Mouse (Mus musculus) heart, embryonic 11.5 days (tissue): ENCODE measurements around the gene Ctnnd2. TPM values are rescaled to one million over a fixed set of nuclear protein-coding genes. Genes with fewer than 3 reads are reported as not detected.

Source experiments
- ATAC-seq: fragments of 200-750 bp; cut with Nextera tagmentation; replicated peaks from 2 replicates; pipeline ENCODE4 v1.8.0; 2017; ENCODE audit warnings: moderate library complexity; ENCODE audit not compliant: insufficient number of reproducible peaks, low FRiP score, low TSS enrichment
- H3K27ac ChIP-seq: fragments of 300-500 bp; sonication (generic); 2 replicates; pipeline ENCODE4 v1.5.1; 2014; ENCODE audit warnings: mild to moderate bottlenecking, low read depth, low read length
- H3K27me3 ChIP-seq: fragments of 300-500 bp; sonication (generic); 2 replicates; pipeline ENCODE4 v1.6.1; 2014; ENCODE audit warnings: mild to moderate bottlenecking, low read length, mixed read lengths; ENCODE audit not compliant: control insufficient read depth, insufficient read depth
- H3K36me3 ChIP-seq: fragments of 300-500 bp; sonication (generic); 2 replicates; pipeline ENCODE4 v1.6.1; 2014; ENCODE audit warnings: mild to moderate bottlenecking, low read length, moderate library complexity, mixed read lengths; ENCODE audit not compliant: control insufficient read depth, insufficient read depth
- H3K4me1 ChIP-seq: fragments of 300-500 bp; sonication (generic); 2 replicates; pipeline ENCODE4 v1.6.1; 2014; ENCODE audit warnings: low read length; ENCODE audit not compliant: control insufficient read depth, insufficient read depth
- H3K4me2 ChIP-seq: fragments of 300-500 bp; sonication (generic); 2 replicates; pipeline ENCODE4 v1.6.1; 2014; ENCODE audit warnings: mild to moderate bottlenecking, moderate library complexity
- H3K4me3 ChIP-seq: fragments of 300-500 bp; sonication (generic); 2 replicates; pipeline ENCODE4 v1.5.1; 2014; ENCODE audit warnings: low read depth, low read length
- H3K9ac ChIP-seq: fragments of 300-500 bp; sonication (generic); 2 replicates; pipeline ENCODE4 v1.6.1; 2014; ENCODE audit warnings: mild to moderate bottlenecking, low read depth, low read length, moderate library complexity
- H3K9me3 ChIP-seq: fragments of 300-500 bp; sonication (generic); replicated peaks from 2 replicates; pipeline ENCODE4 v1.6.1; 2016; ENCODE audit warnings: low read length; ENCODE audit not compliant: control insufficient read depth
- WGBS: fragments of 180-500 bp; shearing (Covaris S2); extraction: QIAGEN DNeasy Blood & Tissue Kit; methylation state at CpG from one replicate; pipeline ENCODE4 v1.1.7; 2014; ENCODE audit not compliant: insufficient replicate concordance; 5-methylcytosine and 5-hydroxymethylcytosine counted together
- polyA plus RNA-seq: library from polyadenylated mRNA; unstranded; fragments of >200 nt; fragmentation: Nextera tagmentation; extraction: Ambion mirVana; gene quantifications from 2 replicates; pipeline ENCODE4 v1.2.1, GENCODE M21; 2014

Gene Ctnnd2
- polyA plus RNA-seq, 1 experiment from 2014 or later = 2.1 TPM

GRCm38 (mm10) chr15:30667819-30668587 is 495.6 kb downstream of the Ctnnd2 start:
- Histone ChIP-seq H3K9ac (no peak overlapping the region), H3K27me3 (no peaks in the 10 kb centered on the region), H3K4me2 (no peak overlapping the region), H3K27ac (no peak overlapping the region), H3K4me1 (no peaks in the 10 kb centered on the region), H3K36me3 (no peaks in the 10 kb centered on the region), H3K4me3 (no peak overlapping the region), H3K9me3 (no peaks in the 10 kb centered on the region)
- 79% methylated on average over 7 of the region's 7 CpGs for WGBS
- no peak for ATAC-seq

GRCm38 (mm10) chr15:30681939-30682338 is 509.5 kb downstream of the Ctnnd2 start:
- H3K4me1 ChIP-seq = no peaks in the 10 kb centered on the region
- no peak for ATAC-seq
- 67% methylated on average over 4 of the region's 4 CpGs for WGBS
- H3K27ac ChIP-seq = no peak overlapping the region
- no peak overlapping the region for H3K9ac ChIP-seq
- no peak overlapping the region for H3K4me2 ChIP-seq
- H3K36me3 ChIP-seq = no peaks in the 10 kb centered on the region
- no peak overlapping the region for H3K4me3 ChIP-seq
- no peaks in the 10 kb centered on the region for H3K27me3 ChIP-seq
- H3K9me3 ChIP-seq = no peaks in the 10 kb centered on the region

GRCm38 (mm10) chr15:30682360-30683119 is 510.1 kb downstream of the Ctnnd2 start:
- Histone ChIP-seq H3K4me2 (no peak overlapping the region), H3K4me3 (no peak overlapping the region), H3K27me3 (no peaks in the 10 kb centered on the region), H3K9me3 (no peaks in the 10 kb centered on the region), H3K27ac (no peak overlapping the region), H3K9ac (no peak overlapping the region), H3K4me1 (no peaks in the 10 kb centered on the region), H3K36me3 (no peaks in the 10 kb centered on the region)
- no peak for ATAC-seq
- WGBS = 82% methylated on average over 14 of the region's 14 CpGs

- Histone ChIP-seq H3K4me1 (no peaks in the 10 kb centered on the region), H3K27me3 (no peaks in the 10 kb centered on the region), H3K9ac (no peak overlapping the region), H3K27ac (no peak overlapping the region), H3K36me3 (no peaks in the 10 kb centered on the region), H3K4me3 (no peak overlapping the region), H3K9me3 (no peaks in the 10 kb centered on the region), H3K4me2 (no peak overlapping the region)
- ATAC-seq = no peak
- WGBS = 67% methylated on average over 4 of the region's 4 CpGs
Measured at GRCm38 (mm10) chr15:30686206-30687101, 514.1 kb downstream of the Ctnnd2 start.

- H3K9ac ChIP-seq = no peak overlapping the region
- 73% methylated on average over 6 of the region's 6 CpGs for WGBS
Measured at GRCm38 (mm10) chr15:30693754-30694205, 521.4 kb downstream of the Ctnnd2 start.

GRCm38 (mm10) chr15:30694286-30694685 is 521.9 kb downstream of the Ctnnd2 start:
- WGBS = 80% methylated on average over 1 of the region's 1 CpGs
- ATAC-seq = no peak

More at GRCm38 (mm10) chr15:30693754-30694205, 521.4 kb downstream of the Ctnnd2 start:
- Histone ChIP-seq H3K4me3 (no peak overlapping the region), H3K36me3 (no peaks in the 10 kb centered on the region), H3K9me3 (no peaks in the 10 kb centered on the region), H3K4me2 (no peak overlapping the region), H3K4me1 (no peaks in the 10 kb centered on the region), H3K27me3 (no peaks in the 10 kb centered on the region), H3K27ac (no peak overlapping the region)
- no peak for ATAC-seq

GRCm38 (mm10) chr15:30695859-30696258 is 523.5 kb downstream of the Ctnnd2 start:
- H3K36me3 ChIP-seq = no peaks in the 10 kb centered on the region
- no peaks in the 10 kb centered on the region for H3K27me3 ChIP-seq
- H3K4me2 ChIP-seq = no peak overlapping the region
- no peak for ATAC-seq
- 52% methylated on average over 6 of the region's 6 CpGs for WGBS
- no peaks in the 10 kb centered on the region for H3K9me3 ChIP-seq
- H3K4me3 ChIP-seq = no peak overlapping the region
- no peaks in the 10 kb centered on the region; the same call in 1 of the 2 replicates for H3K4me1 ChIP-seq
- no peak overlapping the region for H3K9ac ChIP-seq
- H3K27ac ChIP-seq = no peak overlapping the region

More at GRCm38 (mm10) chr15:30694286-30694685, 521.9 kb downstream of the Ctnnd2 start:
- no peaks in the 10 kb centered on the region for H3K27me3 ChIP-seq
- H3K36me3 ChIP-seq = no peaks in the 10 kb centered on the region
- no peaks in the 10 kb centered on the region for H3K9me3 ChIP-seq
- H3K4me3 ChIP-seq = no peak overlapping the region
- no peaks in the 10 kb centered on the region for H3K4me1 ChIP-seq
- H3K9ac ChIP-seq = no peak overlapping the region
- H3K27ac ChIP-seq = no peak overlapping the region
- H3K4me2 ChIP-seq = no peak overlapping the region

GRCm38 (mm10) chr15:30697356-30697755 is 525.0 kb downstream of the Ctnnd2 start:
- Histone ChIP-seq H3K36me3 (no peaks in the 10 kb centered on the region), H3K27me3 (no peaks in the 10 kb centered on the region), H3K4me2 (no peak overlapping the region), H3K9ac (no peak overlapping the region), H3K4me3 (no peak overlapping the region), H3K27ac (no peak overlapping the region), H3K9me3 (no peaks in the 10 kb centered on the region), H3K4me1 (no peaks in the 10 kb centered on the region; the same call in 1 of the 2 replicates)
- WGBS = 76% methylated on average over 5 of the region's 5 CpGs
- no peak for ATAC-seq
